Mouse (Mus musculus): ENCODE results near the gene Rrp12. TPM values are rescaled to one million over a fixed set of nuclear protein-coding genes. Genes with fewer than 3 reads are reported as not detected.

Rrp12 gene
- total RNA-seq (2023), result 35.0 TPM

GRCm38 (mm10) chr19:41895460-41896318 lies at the start of gene Rrp12:
Gene Rrp12, minus strand, starts transcription at chr19:41896173.

DNA sequence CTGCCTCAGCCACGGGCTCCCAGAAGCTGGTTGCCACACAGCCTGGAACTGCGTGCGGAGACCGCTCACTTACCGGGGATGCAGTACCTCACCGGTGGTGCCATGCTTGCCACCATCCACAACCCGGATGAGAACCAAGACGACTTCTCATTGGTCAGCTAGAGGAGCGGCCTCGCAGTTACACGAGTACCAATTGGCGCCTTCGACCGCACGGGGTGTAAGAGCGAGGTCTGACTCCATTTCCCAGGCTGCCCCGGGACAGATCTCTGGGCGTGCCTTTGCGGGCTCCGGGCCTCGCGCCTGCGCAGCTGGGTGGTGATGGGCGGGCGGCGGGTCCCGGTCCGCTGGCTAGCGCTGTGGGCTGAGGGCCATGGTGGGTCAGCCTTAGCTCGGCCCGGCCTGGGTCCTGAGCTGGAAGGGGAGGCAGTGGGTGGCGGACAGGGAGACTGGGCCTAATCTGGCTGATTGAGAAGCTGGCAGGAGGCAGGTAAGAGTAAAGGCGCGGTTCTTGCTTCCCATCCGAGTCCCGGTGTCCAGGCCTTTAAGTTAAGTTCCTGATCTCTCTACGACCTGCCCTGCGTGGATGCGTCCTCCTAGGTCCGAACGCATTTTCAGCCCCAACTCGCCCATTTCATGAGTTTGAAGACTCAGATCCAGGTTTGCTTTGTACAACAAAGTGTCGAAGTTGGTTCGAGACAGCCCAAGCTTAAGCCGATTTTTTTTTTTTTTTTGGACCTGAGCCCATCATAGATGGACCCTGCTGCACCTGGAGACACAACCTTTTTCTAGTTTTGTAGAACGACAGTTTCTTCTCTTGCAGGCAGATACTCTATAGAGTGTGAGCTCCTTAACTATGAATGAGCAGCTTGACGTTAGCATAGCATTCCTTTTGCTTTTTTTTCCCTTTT lies 37.5 kb upstream of the Rrp12 start, which contains the start of the genes Exosc1 and Zdhhc16:
Gene Exosc1, minus strand, starts transcription at position 245 of the 908 bp plus-strand sequence.
Gene Zdhhc16, plus strand, starts transcription at position 302 of the 908 bp plus-strand sequence.

DNA sequence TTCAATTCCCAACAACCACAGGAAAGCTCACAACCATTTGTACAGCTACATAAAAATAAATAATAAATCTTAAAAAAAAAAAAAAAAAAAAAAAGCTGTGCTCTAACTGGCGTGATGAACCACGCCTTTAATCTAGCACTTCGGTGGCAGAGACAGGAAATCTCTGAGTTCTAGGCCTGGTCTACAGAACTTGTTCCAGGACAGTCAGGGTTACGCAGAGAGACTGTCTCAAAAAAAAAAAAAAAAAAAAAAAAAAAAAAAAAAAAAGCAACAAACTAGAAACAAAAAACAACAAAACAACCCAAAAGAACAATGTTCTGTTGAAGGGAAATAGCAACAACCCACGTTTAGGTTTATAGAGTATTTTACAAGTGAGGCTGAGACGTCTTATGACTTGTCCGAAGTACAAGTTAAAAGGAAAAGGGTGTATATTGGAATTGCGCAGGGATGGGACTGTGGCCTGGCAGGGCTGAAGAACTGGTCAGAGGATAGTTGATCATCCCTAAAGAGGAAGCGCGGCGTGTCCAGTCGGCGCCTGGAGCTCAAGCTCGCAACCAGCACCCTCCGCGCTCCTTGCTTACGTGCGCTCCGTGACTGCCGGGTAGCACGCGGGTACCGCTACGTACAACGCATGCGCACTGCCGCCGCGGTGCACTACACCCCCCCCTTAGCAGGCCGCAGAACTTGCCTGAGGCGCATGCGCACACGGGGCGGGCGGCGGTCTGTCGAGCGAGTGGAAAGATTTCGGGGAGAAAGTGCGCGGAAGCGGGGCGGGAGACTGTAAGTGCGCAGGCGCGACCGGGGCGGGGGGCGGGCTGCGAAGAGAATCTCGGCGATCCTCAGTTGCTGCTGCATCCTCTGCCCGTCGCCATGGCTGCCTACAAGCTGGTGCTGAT lies 15.5 kb upstream of the Rrp12 start, which contains the start of gene Pgam1:
Gene Pgam1, plus strand, starts transcription at position 746 of the 896 bp plus-strand sequence.

DNA sequence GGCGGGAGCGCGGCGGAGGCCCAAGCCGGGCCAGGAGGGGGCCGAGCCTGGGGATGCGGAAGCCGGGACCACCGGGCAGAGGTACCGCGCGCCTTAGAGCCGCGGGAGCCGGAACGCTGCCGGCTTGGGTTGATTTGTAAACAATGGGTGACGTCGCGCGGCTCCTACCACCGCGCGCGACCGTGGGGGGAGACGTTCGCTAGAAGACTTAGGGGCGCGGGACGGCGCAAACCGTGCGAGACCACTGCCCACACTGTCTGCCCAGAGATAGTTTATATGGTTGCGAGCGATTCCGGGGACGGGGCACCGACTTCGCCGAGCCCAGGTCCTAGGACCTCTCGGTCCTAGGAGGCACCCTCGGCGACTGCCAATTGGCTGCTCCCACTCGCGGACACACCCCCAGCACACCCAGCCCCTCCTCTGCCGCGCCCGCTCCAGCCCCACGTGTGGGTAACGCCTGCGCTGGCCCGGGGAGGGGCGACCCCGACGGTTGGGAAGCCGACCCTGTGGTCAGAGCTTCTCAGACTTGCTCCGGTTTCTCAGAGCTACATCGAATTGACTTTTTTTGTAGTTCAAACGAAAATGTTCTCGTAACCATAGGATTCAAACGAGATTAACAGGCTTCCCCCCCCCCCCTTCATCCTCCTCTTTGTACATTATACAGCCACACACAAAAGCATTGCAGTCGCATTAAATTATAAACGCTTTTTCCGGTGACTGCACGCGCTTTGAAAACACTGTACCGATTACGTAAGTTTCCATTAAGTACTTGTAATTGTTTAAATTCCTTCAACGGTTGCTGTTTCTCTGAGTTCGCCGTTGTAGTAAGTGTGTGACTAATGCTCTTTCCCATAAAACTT lies 47.8 kb downstream of the Rrp12 start, which contains the start of gene Frat2:
Gene Frat2, minus strand, starts transcription at position 141 of the 860 bp plus-strand sequence.

GRCm38 (mm10) chr19:41829381-41830105 lies 66.4 kb downstream of the Rrp12 start, which contains the start of gene Frat1:
Gene Frat1, plus strand, starts transcription at chr19:41829970.

Other genes with a start within 250 kb of the Rrp12 start
- 0.15 TPM for gene Slit1, start 152.5 kb downstream of the Rrp12 start, total RNA-seq (2023)
- gene Arhgap19, start 94.1 kb downstream of the Rrp12 start, total RNA-seq (2023), result 2.9 TPM
- gene Frat1, start 66.2 kb downstream of the Rrp12 start, total RNA-seq (2023), result 67.5 TPM
- gene Frat2, start 48.0 kb downstream of the Rrp12 start, total RNA-seq (2023), result 98.7 TPM
- 47.8 TPM for gene Pgam1, start 15.8 kb upstream of the Rrp12 start, total RNA-seq (2023)
- gene Exosc1, start 37.2 kb upstream of the Rrp12 start, total RNA-seq (2023), result 36.5 TPM
- 24.0 TPM for gene Zdhhc16, start 37.3 kb upstream of the Rrp12 start, total RNA-seq (2023)
- 112 TPM for gene Mms19, start 85.0 kb upstream of the Rrp12 start, total RNA-seq (2023)
- gene Ubtd1, start 85.6 kb upstream of the Rrp12 start, total RNA-seq (2023), result 11.9 TPM
- gene Ankrd2, start 139.8 kb upstream of the Rrp12 start, total RNA-seq (2023), result not detected
- gene Hoga1, start 149.4 kb upstream of the Rrp12 start, total RNA-seq (2023), result not detected
- not detected for gene 4933411K16Rik, start 156.1 kb upstream of the Rrp12 start, total RNA-seq (2023)
- not detected for gene Morn4, start 190.2 kb upstream of the Rrp12 start, total RNA-seq (2023)
- gene Pi4k2a, start 194.3 kb upstream of the Rrp12 start, total RNA-seq (2023), result 49.5 TPM
- gene Avpi1, start 232.9 kb upstream of the Rrp12 start, total RNA-seq (2023), result 7.1 TPM

Measured in CD8-positive naive resting alpha-beta T cell, adult 57 days (primary cell).